Mouse (Mus musculus) adrenal gland, postnatal 4 days (tissue): ENCODE measurements around the gene Fbxo11. TPM values are rescaled to one million over a fixed set of nuclear protein-coding genes. Genes with fewer than 3 reads are reported as not detected.
"Not testable (repeated sequence)": the region's sequence is repeated elsewhere in the genome, so short reads cannot be mapped to it uniquely, and the experiment has no call there.

Experiments used
- DNase-seq, 2 experiments: peaks; one replicate each; pipeline ENCODE4 v3.0.0; 2021 to 2022; ENCODE audit warnings: low spot score in 2 of 2, mixed read lengths in 2 of 2
- total RNA-seq, 2 experiments: library from RNA; stranded (reverse); gene quantifications; 2 replicates each; pipeline ENCODE4 v1.2.3; 2021

The Fbxo11 gene
- total RNA-seq, 2 experiments from 2014 or later, result 74.0 to 76.3 TPM

DNA sequence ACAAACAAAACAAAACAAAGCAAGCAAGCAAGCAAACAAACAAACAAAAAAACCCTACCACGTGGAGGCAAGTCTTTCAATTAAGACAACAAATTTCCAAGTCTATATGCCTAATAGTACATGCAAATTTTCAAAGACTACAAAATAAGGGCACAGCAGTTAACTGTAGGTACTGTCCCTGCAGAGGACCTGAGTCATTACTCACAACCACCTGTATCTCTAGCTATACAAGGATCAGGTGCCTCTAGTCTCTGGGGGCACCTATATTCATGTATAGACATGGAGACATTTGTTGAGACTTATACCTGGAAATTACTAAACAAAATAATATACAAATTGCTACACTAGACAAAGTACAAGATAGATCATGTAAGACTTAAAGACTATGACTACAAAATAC, 41.2 kb downstream of the Fbxo11 start:
- no peak for DNase-seq

DNA sequence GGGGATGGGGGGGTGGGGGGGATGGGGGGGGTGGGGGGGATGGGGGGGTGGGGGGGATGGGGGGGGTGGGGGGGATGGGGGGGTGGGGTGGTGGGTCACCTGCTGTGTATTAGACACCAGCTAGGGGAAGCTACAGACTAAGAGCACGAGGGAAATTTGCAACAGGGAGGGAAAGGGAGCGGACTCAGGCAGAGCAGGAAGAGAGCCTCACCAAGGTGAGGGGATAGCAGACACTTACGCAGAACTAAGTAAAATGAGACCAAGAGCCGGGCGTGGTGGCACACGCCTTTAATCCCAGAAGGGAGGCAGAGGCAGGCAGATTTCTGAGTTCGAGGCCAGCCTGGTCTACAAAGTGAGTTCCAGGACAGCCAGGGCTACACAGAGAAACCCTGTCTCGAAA, 49.1 kb downstream of the Fbxo11 start:
- not testable (repeated sequence) for DNase-seq

DNA sequence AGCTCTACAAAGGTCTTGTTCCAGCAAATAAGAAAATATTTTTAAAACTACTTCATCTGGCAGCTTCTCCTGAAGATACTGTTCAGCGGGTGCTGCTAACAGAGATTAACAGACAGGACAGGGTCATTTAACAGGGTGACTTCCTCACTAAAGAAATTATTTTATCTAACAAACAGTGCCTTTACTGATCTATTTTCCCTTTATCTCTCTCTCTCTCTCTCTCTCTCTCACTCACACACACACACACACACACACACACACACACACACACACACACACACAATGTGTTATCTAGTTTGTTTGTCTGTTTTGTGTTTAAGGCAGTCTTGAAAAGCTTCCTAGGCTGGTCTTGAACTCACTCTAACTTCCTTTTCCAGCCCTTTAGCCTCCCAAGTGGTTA, 50.6 kb downstream of the Fbxo11 start:
- no peak for DNase-seq

DNA sequence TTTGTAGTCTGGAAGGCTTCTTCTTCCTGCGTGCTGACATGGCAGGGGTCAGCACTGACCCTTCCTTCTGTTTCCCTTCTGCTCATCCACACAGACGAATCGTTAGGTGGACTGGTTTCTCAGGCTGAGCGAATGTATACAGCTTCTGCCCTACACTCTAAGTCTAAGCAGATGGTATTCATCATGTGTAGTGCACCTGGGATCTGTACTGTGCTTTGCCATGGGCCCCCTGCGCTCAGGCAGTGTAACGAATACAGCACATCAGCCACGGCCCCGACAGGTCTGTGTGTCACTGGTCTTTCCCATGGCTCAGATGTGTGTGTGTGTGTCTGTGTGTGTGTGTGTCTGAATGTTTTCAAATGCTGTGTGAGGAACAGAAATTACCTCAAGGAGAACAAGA, 58.1 kb downstream of the Fbxo11 start:
- no peak for DNase-seq

DNA sequence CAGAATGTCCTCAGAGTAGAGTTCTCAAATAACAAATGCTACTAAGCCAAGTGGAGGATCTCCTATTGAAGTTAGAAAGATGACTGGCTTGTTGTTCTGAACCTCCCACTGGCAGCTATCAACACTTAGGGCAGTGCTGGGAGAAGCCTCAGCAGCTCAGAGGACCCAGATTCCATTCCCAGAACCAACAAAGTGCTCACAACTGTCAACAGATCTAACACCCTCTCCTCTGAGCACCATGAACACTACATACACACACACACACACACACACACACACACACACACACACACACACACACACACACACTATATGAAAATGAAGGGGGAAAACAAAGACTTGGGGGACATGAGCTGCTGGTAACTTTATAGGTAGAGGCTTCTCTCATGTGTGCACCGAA, 60.2 kb downstream of the Fbxo11 start:
- no peak for DNase-seq

DNA sequence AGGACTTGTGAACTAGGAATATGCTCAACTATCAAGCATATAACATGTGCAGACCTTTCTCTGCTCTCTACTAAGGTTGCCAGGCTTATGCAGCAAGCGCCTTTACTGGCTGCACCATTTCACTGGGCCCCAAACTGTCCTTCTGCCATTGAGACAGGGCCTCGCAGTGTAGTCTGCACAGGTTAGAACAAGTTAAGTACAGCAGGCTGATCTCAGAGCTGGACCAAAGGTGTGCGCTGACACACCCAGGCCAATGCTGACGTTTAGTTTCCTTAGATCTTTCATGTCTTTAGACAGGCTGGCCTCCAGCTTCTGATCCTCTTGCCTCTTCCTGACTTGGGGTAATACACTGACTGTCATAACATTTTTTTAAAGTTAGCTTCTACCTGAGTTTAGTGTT, 67.3 kb downstream of the Fbxo11 start:
- DNase-seq, result no peak

DNA sequence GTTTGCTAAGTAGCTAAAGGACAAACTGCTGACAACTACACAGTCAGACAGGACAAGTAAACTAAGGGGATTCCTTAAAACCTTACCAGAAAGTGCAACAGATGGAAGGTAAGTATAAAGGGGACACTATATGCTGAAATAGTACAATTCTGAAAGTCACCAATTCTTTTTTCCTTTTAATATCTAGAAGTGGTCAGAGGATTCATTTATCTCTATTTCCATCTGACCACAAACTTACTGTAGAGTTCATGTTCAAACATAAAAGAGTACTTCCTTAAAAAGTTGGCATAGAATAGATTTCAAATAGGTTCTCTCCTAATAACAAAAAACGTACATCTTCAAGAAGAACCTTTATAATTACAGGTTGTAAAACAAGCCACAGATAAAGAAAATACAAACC, 71.8 kb downstream of the Fbxo11 start:
- DNase-seq, result no peak

DNA sequence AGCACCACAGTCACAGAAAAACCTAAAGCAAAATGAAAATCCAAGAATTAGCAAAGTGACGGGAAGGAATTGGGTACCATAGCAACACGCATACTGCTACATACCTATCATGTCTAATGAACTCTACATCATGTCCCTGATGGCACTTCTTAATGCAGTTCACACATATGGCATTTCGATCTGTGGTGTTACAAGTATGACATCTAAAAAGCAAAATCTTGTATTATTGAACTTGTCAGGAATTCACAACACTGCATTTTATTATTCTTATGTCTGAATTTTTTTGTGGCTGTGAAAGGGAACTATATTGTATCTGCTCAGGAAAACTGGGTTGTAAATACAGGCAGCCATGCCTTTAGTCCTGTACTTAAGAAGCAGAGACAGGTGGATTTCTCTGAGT, 72.9 kb downstream of the Fbxo11 start:
- DNase-seq, result no peak

DNA sequence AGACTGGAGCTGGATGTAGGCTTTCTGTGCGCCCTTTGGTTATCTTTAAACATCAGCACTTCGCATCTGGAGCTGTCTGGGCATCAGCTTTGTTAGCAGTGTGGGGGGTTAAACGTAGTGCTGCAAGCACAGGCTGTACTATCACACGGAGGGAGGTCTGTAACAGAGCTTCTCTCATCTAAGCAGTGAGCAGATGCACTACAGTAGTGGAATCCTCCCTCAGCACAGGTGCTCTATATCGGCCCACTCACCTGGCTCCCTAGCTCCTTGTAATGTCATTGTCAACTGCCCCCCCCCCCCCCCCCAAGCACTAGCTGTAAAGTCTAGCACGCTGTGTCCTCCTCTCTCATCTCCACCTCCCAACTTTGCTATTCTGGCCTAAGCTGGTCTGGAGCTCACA, 77.6 kb downstream of the Fbxo11 start:
- no peak for DNase-seq

DNA sequence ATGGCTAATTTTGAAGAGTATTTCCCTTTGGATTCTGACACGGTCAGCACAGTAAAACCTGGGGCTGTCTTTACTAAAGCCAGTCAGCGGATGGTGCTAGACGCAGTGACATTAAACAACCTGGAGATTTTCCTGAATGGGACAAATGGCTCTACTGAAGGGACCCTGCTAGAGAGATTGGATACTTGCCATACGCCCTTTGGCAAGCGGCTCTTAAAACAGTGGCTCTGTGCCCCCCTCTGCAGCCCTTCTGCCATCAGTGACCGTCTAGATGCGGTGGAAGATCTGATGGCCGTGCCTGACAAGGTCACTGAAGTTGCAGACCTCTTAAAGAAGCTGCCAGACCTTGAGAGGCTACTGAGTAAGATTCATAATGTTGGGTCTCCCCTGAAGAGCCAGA, 79.2 kb downstream of the Fbxo11 start:
- no peak for DNase-seq

DNA sequence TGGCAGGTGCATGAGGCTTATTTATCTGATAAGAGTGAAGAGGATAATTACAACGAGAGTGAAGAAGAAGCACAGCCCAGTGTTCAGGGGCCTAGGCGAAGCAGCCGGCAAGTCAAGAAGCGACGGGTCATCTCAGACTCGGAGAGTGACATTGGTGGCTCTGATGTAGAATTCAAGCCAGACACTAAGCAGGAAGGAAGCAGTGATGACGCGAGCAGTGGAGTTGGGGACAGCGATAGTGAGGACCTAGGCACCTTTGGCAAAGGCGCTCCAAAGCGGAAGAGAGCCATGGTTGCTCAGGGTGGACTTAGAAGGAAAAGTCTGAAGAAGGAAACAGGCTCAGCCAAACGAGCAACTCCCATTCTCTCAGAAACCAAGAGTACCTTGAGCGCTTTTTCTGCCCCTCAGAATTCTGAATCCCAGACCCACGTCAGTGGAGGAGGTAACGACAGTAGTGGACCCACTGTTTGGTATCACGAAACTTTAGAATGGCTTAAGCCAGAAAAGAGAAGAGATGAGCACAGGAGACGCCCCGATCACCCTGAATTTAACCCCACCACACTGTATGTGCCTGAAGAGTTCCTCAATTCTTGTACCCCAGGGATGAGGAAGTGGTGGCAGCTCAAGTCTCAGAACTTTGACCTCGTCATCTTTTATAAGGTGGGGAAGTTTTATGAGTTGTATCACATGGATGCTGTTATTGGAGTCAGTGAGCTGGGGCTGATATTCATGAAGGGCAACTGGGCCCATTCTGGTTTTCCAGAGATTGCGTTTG, 80.5 kb downstream of the Fbxo11 start:
- no peak for DNase-seq

DNA sequence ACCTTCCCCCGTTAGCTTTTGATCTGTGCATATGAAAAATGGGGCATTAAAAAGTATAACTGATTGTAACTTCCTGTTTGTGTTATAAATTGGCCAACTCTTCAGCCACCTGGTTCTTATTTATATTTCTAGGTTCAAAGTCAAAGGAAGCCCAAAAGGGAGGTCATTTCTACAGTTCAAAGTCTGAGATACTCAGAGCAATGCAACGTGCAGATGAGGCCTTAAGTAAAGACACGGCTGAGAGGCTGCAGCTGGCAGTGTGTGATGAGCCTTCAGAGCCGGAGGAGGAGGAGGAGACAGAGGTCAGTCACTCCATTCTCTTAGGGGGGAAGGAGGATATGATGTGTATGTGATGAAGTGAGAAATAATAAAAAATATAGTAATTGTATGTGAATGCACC, 81.8 kb downstream of the Fbxo11 start:
- DNase-seq, result no peak

DNA sequence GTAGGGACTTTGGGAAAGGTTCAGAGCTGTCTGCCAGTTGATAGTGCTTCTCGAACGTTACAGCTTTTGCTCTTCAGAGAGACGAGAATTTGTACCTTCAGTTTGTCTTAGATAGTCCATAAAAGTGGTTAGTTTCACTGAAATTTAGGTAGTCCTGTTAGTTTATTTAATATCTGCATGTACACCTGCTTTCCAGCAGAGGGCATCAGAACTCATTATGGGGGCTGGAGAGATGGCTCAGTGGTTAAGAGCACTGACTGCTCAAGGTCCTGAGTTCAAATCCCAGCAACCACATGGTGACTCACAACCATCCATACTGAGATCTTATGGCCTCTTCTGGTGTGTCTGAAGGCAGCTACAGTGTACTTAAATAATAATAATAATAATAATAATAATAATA, 83.0 kb downstream of the Fbxo11 start:
- no peak for DNase-seq

DNA sequence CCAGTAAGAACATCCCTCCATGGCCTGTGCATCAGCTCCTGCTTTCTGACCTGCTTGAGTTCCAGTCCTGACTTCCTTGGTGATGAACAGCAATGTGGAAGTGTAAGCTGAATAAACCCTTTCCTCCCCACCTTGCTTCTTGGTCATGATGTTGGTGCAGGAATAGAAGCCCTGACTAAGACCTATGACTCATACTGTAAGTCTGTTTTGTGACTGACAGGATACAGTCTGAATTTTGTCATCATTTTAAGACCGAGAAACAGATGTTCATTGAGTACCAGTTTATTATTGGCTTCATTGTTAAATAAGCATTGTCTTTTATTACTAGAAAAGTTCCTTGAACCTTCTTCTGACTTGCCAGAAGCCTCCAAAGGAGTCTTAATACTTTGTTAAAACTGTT, 85.4 kb downstream of the Fbxo11 start:
- not testable (repeated sequence) for DNase-seq

DNA sequence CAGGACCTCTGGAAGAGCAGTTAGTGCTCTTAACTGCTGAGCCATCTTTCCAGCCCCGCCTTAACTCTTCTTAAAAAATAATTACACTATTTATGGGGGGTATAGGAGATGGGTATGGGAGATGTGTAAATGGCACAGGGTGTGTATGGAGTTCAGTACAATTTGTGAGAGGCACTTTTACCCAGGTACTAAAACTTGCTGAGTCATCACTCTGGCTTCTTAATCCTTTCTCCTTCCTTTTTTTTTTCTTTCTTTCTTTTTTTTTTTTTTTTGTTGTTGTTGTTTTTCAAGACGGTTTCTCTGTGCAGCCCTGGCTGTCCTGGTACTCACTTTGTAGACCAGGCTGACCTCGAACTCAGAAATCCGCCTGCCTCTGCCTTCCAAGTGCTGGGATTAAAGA, 88.2 kb downstream of the Fbxo11 start:
- not testable (repeated sequence) for DNase-seq

DNA sequence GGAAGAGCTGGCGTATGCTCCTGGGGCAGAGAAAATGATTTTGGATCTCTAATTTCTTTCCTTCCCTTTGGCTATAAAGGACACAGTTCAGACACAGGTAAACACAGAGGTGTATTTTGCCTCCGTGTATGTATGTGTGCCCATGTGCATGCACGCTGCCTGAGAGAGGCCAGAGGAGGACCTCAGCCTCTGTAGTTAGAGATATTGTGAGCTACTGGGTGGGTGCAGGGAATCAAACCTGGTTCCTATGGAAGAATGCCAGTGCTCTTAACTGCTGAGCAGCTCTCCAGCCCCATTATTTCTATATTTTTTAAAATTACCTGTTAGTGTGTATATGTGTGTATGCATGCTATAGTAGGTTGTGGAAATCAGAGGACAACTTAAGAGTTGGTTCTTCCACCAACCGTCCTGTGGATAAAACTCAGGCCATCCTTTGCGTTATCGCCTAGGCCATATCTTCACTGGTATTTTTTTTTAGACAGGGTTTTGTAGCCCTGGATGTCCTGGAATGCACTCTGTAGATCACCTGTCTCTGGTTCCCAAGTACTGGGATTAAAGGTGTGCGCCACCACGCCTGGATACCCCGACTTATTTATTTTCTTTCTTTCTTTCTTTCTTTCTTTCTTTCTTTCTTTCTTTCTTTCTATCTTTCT, 88.8 kb downstream of the Fbxo11 start:
- no peak for DNase-seq

DNA sequence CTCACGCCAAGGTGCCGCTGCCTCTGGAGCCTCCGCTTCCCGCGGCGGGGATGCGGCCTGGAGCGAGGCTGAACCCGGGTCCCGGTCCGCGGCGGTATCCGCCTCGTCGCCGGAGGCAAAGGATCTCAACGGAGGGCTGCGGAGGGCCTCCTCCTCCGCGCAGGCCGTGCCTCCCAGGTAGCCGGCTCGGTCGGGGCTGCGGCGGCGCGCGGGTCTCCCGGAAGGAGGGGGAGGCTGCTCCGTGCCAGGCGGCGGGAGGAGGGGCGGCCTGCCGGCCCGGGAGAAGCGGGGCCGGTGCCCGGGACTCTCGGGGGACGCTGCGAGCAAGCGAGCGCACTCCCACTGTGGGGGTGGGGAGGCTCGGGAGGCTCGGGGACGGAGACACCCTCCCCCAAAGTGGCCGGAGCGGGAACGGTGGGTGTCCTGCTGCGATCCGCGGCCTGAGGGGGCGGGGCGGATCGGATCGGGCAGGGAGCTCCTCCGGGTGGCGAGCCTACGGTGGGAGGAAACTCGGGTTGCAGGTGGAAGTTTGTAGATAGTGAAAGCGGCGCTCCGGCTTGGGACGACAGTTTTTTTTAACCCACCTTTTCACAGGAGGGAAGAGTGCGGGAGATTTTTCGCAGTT, 89.8 kb downstream of the Fbxo11 start:
- peak; percentile 44 to 46 for DNase-seq

DNA sequence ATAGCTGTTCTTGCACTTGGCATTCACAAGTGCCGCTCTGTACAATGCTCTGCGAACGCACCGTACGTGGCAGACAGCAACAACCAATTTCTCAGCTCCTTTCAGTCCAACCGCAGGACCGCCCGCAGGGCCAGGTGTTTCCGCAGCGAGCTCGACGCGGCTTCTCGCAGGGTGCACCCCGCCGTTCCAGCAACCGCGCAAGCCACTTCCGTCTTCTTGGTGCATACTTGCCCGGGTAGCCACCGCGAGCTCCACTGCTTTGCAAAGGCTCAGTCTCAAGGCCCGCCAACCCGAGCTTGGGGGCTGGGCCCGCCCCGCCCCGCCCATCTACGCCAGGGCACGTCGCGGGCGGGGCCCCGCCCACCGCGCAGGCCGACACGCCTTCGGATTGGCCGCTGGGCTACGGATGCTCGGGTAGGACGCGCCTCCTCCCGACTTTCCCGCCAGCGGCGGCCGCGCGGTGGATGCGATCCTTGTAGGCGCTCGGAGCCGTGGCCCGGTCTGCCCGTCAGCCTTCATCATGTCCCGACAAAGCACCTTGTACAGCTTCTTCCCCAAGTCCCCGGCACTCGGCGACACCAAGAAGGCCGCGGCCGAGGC, 90.4 kb downstream of the Fbxo11 start, which contains the start of gene Msh6:
Msh6 (plus strand) TSS at position 434 of the 600 bp plus-strand sequence.
- peak; percentile 66 to 77 for DNase-seq

DNA sequence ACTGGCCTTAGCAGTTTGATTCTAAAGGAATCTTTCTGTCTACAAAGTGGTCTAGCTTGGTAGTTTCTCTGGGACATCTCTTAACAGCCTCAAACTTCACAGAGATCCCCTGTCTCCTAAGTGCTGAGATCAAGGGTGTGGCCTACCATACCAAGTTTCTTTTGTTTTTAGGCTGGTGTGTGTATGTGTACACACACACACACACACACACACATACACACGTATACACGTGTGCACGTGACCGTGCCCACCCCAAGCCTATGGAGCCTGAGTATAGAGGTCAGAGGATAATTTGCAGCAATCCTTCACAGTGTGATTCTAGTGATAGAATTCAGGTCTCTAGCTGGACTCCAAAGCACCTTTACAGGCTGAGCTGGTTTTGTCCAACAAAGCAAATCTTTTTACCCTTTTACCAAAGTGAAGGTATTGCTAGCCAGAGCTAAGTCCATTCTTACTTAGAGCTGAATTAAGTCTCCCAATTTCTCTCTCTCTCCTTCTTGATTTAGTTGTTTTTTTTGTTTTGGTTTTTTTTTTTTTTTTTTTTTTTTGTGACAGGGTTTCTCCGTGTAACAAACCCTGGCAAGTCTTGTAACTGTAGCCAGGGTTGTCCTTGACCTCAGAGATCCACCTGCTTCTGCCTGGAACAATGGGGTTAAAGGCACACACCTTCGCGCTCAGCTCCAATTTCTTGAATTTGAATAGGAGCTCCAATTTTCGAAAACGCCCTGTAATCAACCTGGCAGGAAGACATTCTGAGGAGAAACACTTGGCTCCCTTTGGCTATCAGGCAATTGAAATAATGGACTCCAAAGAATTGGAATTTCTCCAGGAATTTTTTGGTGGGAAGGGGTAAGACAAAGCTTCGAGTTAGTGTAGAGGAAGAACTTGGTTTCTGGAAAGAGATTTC, 91.6 kb downstream of the Fbxo11 start:
- DNase-seq, result no peak

DNA sequence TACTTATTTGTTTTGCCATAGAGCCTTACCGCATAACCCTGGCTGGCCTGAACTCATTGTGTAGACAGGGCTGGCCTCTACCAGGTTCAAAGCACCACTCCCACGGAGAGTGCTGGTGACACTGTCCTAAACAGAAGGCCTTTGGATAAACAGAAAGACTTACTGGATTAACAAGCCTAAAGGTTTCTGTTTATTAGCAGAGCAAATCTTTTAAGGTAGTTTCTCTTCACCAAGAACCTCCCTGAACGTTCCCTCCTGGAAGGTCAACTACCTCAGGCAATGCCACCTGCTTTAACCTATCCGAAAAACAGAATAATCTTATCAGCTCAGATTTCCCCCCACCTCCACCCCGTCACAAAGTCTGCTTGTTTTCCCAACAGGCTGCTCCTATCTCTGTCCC, 92.2 kb downstream of the Fbxo11 start:
- DNase-seq, result no peak
